Mouse (Mus musculus) E14TG2a.4 (cell line): ENCODE data around the gene Lrif1.
A peak's percentile ranks its signal among the peaks of the same experiment; 100 is the strongest.
"Not testable (repeated sequence)": the region's sequence is repeated elsewhere in the genome, so short reads cannot be mapped to it uniquely, and the experiment has no call there.

Source experiments
- H3K27me3 ChIP-seq: 2 replicates; pipeline ENCODE4 v1.6.1; 2014; ENCODE audit warnings: low read length, control low read depth; ENCODE audit not compliant: insufficient read depth
- H3K36me3 ChIP-seq: 2 replicates; pipeline ENCODE4 v1.6.1; 2014; ENCODE audit warnings: low read length, control low read depth; ENCODE audit not compliant: insufficient read depth
- H3K4me1 ChIP-seq: replicated peaks from 2 replicates; pipeline ENCODE4 v1.6.1; 2014; ENCODE audit warnings: low read depth, low read length, control low read depth
- H3K4me3 ChIP-seq: replicated peaks from 2 replicates; pipeline ENCODE4 v1.5.1; 2014; ENCODE audit warnings: mild to moderate bottlenecking, low read length
- H3K9me3 ChIP-seq: 2 replicates; pipeline ENCODE4 v1.6.1; 2014; ENCODE audit warnings: low read length, control low read depth
- CTCF ChIP-seq: conservative IDR thresholded peaks from 2 replicates; pipeline ENCODE4 v1.5.1; 2014; ENCODE audit warnings: low read length
- NANOG ChIP-seq: IDR thresholded peaks from 2 replicates; pipeline ENCODE4 v1.6.1; 2014; ENCODE audit warnings: borderline replicate concordance, low read length, mixed read lengths
- POU5F1 ChIP-seq: IDR thresholded peaks from 2 replicates; pipeline ENCODE4 v1.6.1; 2014; ENCODE audit warnings: low read length, borderline replicate concordance

Gene Lrif1

GRCm38 (mm10) chr3:106684830-106685229 is at the start of gene Lrif1:
Lrif1 (plus strand) TSS chr3:106684987.
- Histone ChIP-seq H3K4me3 (peak within 1 kb of the TSS; percentile 87), H3K9me3 (no peaks in the 10 kb centered on the region), H3K27me3 (no peaks in the 10 kb centered on the region), H3K36me3 (no peaks in the 10 kb centered on the region), H3K4me1 (no peaks in the 10 kb centered on the region)
- no peak for TF ChIP-seq POU5F1
- no peak for TF ChIP-seq NANOG
- TF ChIP-seq CTCF = no peak

GRCm38 (mm10) chr3:106672811-106673210 is 12.0 kb upstream of the Lrif1 start:
- H3K9me3 ChIP-seq, H3K27me3 ChIP-seq, H3K36me3 ChIP-seq, H3K4me1 ChIP-seq: not testable (repeated sequence)
- peak overlapping the region; percentile 79 for H3K4me3 ChIP-seq

- TF ChIP-seq POU5F1 (no peak), NANOG (no peak), CTCF (no peak)
- Histone ChIP-seq H3K4me1 (no peaks in the 10 kb centered on the region), H3K4me3 (peak overlapping the region; percentile 87), H3K27me3 (no peaks in the 10 kb centered on the region), H3K36me3 (no peaks in the 10 kb centered on the region), H3K9me3 (no peaks in the 10 kb centered on the region)
Observed at GRCm38 (mm10) chr3:106685381-106685780, 594 bp downstream of the Lrif1 start.

- Histone ChIP-seq H3K4me1 (peaks cover 3% of the 10 kb centered on the region; the same call in 1 of the 2 replicates), H3K27me3 (no peaks in the 10 kb centered on the region), H3K9me3 (no peaks in the 10 kb centered on the region), H3K4me3 (peak overlapping the region; percentile 85), H3K36me3 (no peaks in the 10 kb centered on the region)
- TF ChIP-seq POU5F1 = no peak
Observed at GRCm38 (mm10) chr3:106721397-106722027, 36.7 kb downstream of the Lrif1 start.

- H3K4me1 ChIP-seq = peaks cover 3% of the 10 kb centered on the region; the same call in 1 of the 2 replicates
- H3K9me3 ChIP-seq = no peaks in the 10 kb centered on the region
- H3K27me3 ChIP-seq = no peaks in the 10 kb centered on the region
- H3K4me3 ChIP-seq = peak overlapping the region; percentile 85
- H3K36me3 ChIP-seq = no peaks in the 10 kb centered on the region
- no peak for TF ChIP-seq NANOG
- no peak for TF ChIP-seq POU5F1
- TF ChIP-seq CTCF = no peak
Observed at GRCm38 (mm10) chr3:106722028-106722945, 37.5 kb downstream of the Lrif1 start.

- no peak overlapping the region for H3K4me3 ChIP-seq
- TF ChIP-seq NANOG = no peak
- no peak for TF ChIP-seq POU5F1
- TF ChIP-seq CTCF = no peak
- no peaks in the 10 kb centered on the region for H3K27me3 ChIP-seq
- no peaks in the 10 kb centered on the region for H3K9me3 ChIP-seq
- H3K36me3 ChIP-seq = no peaks in the 10 kb centered on the region
- no peaks in the 10 kb centered on the region for H3K4me1 ChIP-seq
Observed at GRCm38 (mm10) chr3:106755898-106756297, 71.1 kb downstream of the Lrif1 start.

- no peaks in the 10 kb centered on the region for H3K27me3 ChIP-seq
- no peaks in the 10 kb centered on the region for H3K9me3 ChIP-seq
- H3K36me3 ChIP-seq = no peaks in the 10 kb centered on the region
- TF ChIP-seq NANOG (no peak), POU5F1 (no peak), CTCF (no peak)
- no peaks in the 10 kb centered on the region for H3K4me1 ChIP-seq
- H3K4me3 ChIP-seq = no peak overlapping the region
Observed at GRCm38 (mm10) chr3:106771834-106772233, 87.0 kb downstream of the Lrif1 start.

- no peak overlapping the region for H3K4me3 ChIP-seq
- TF ChIP-seq POU5F1 = no peak
- no peak for TF ChIP-seq CTCF
- TF ChIP-seq NANOG = no peak
- H3K9me3 ChIP-seq = no peaks in the 10 kb centered on the region
- H3K36me3 ChIP-seq = no peaks in the 10 kb centered on the region
- no peaks in the 10 kb centered on the region for H3K4me1 ChIP-seq
- no peaks in the 10 kb centered on the region for H3K27me3 ChIP-seq
Observed at GRCm38 (mm10) chr3:106785130-106785529, 100.3 kb downstream of the Lrif1 start.
